Mouse (Mus musculus) stomach, postnatal 0 days (tissue): ENCODE results near the gene Metrn.

ENCODE experiments used
- CTCF ChIP-seq: IDR thresholded peaks from 2 replicates; pipeline ENCODE4 v1.5.1; 2016; ENCODE audit warnings: antibody characterized with exemption, low read depth, mild to moderate bottlenecking, moderate library complexity
- EP300 ChIP-seq: optimal IDR thresholded peaks from 2 replicates; pipeline ENCODE3; 2016; ENCODE audit warnings: antibody characterized with exemption

DNA sequence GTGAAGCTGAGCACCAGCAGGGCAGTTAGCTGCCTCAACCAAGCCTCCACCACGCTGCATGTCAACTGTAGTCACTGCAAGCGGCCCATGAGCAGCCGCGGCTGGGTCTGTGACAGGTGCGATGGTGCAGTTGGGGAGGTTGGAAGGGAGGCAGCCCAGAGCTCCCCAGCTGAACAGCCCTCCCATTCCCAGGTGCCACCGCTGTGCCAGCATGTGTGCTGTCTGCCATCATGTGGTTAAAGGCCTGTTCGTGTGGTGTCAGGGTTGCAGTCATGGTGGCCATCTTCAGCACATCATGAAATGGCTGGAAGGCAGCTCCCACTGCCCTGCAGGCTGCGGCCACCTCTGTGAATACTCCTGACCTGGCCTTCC, 31.3 kb upstream of the Metrn start:
- TF ChIP-seq CTCF (no peak), EP300 (no peak)
